Mouse (Mus musculus) heart, postnatal 0 days (tissue): ENCODE measurements around the gene Bglap. TPM values are rescaled to one million over a fixed set of nuclear protein-coding genes. Genes with fewer than 3 reads are reported as not detected.

ENCODE experiments used
- ATAC-seq: fragments of 200-750 bp; cut with Nextera tagmentation; 2 replicates; pipeline ENCODE4 v1.8.0; 2017; ENCODE audit warnings: low read depth, moderate number of reproducible peaks, moderate library complexity; ENCODE audit not compliant: insufficient read depth
- DNase-seq: peaks from one replicate; pipeline ENCODE4 v3.0.0-alpha.2; 2016; ENCODE audit warnings: low spot score
- H3K27ac ChIP-seq: fragments of 300-500 bp; sonication (generic); 2 replicates; pipeline ENCODE4 v1.5.1; 2014; ENCODE audit warnings: low read depth, mild to moderate bottlenecking
- H3K27me3 ChIP-seq: fragments of 300-500 bp; sonication (generic); 2 replicates; pipeline ENCODE4 v1.6.1; 2014; ENCODE audit warnings: low read length, mixed read lengths; ENCODE audit not compliant: control insufficient read depth, insufficient read depth
- H3K36me3 ChIP-seq: fragments of 300-500 bp; sonication (generic); replicated peaks from 2 replicates; pipeline ENCODE4 v1.6.1; 2014; ENCODE audit warnings: low read length, mixed read lengths; ENCODE audit not compliant: control insufficient read depth, insufficient read depth
- H3K4me1 ChIP-seq: fragments of 300-500 bp; sonication (generic); 2 replicates; pipeline ENCODE4 v1.6.1; 2014; ENCODE audit warnings: antibody characterized with exemption; ENCODE audit not compliant: control insufficient read depth, insufficient read depth
- H3K4me2 ChIP-seq: fragments of 300-500 bp; sonication (generic); 2 replicates; pipeline ENCODE4 v1.6.1; 2014; ENCODE audit warnings: low read depth, mild to moderate bottlenecking, low read length, moderate library complexity
- H3K4me3 ChIP-seq: fragments of 300-500 bp; sonication (generic); 2 replicates; pipeline ENCODE4 v1.5.1; 2014; ENCODE audit warnings: low read depth, low read length
- H3K9ac ChIP-seq: fragments of 300-500 bp; sonication (generic); replicated peaks from 2 replicates; pipeline ENCODE4 v1.6.1; 2014; ENCODE audit warnings: low read depth, low read length, mixed read lengths
- H3K9me3 ChIP-seq: fragments of 300-500 bp; sonication (generic); replicated peaks from 2 replicates; pipeline ENCODE4 v1.6.1; 2016; ENCODE audit warnings: low read length; ENCODE audit not compliant: control insufficient read depth
- CTCF ChIP-seq: IDR thresholded peaks from 2 replicates; pipeline ENCODE4 v1.5.1; 2016; ENCODE audit warnings: antibody characterized with exemption, control low read depth, low read depth
- EP300 ChIP-seq: IDR thresholded peaks from 2 replicates; pipeline ENCODE4 v1.6.1; 2016; ENCODE audit warnings: antibody characterized with exemption, low read depth
- WGBS: fragments of 180-500 bp; shearing (Covaris S2); extraction: QIAGEN DNeasy Blood & Tissue Kit; methylation state at CpG from one replicate; pipeline ENCODE4 v1.1.7; 2014; 5-methylcytosine and 5-hydroxymethylcytosine counted together
- polyA plus RNA-seq: library from polyadenylated mRNA; unstranded; fragments of >200 nt; fragmentation: Nextera tagmentation; extraction: Ambion mirVana; gene quantifications from 2 replicates; pipeline ENCODE4 v1.2.1, GENCODE M21; 2015
- total RNA-seq: library from RNA; depleted of rRNA; stranded (reverse); fragments of >200 nt; gene quantifications from 2 replicates; pipeline ENCODE4 v1.2.3, GENCODE M21; 2014; ENCODE audit warnings: low replicate concordance

Bglap gene
- total and polyA plus RNA-seq, 2 experiments from 2014 or later, result not detected

- no peak overlapping the region for H3K27ac ChIP-seq
- H3K9ac ChIP-seq, result no peak overlapping the region
- H3K4me2 ChIP-seq, result no peak overlapping the region
- no peak for DNase-seq
- H3K9me3 ChIP-seq, result no peaks in the 10 kb centered on the region
- WGBS, result 78% methylated on average over 2 of the region's 2 CpGs
- TF ChIP-seq CTCF (no peak), EP300 (no peak)
- no peaks in the 10 kb centered on the region; the same call in 1 of the 2 replicates for H3K4me1 ChIP-seq
- H3K36me3 ChIP-seq, result peaks cover 58% of the 10 kb centered on the region
- peaks cover 10% of the 10 kb centered on the region for H3K27me3 ChIP-seq
- no peak for ATAC-seq
- no peak overlapping the region for H3K4me3 ChIP-seq
These were observed 22.5 kb downstream of the Bglap start for GRCm38 (mm10) chr3:88361612-88362313.

- 62% methylated on average over 6 of the region's 6 CpGs for WGBS
These were observed 23.2 kb downstream of the Bglap start for GRCm38 (mm10) chr3:88361096-88361495.

GRCm38 (mm10) chr3:88359989-88360388 is 24.3 kb downstream of the Bglap start:
- Histone ChIP-seq H3K27ac (no peak overlapping the region), H3K9ac (0 out of 2 replicates have a peak overlapping the region, but pooled peaks have one; percentile 2), H3K9me3 (no peaks in the 10 kb centered on the region), H3K4me1 (no peaks in the 10 kb centered on the region; the same call in 1 of the 2 replicates), H3K4me3 (no peak overlapping the region), H3K36me3 (peaks cover 76% of the 10 kb centered on the region), H3K4me2 (no peak overlapping the region), H3K27me3 (no peaks in the 10 kb centered on the region)
- no peak for TF ChIP-seq CTCF
- no peak for TF ChIP-seq EP300
- DNase-seq (no peak), ATAC-seq (no peak)
- WGBS, result 66% methylated on average over 3 of the region's 3 CpGs

More at GRCm38 (mm10) chr3:88361096-88361495, 23.2 kb downstream of the Bglap start:
- TF ChIP-seq CTCF (no peak), EP300 (no peak)
- ATAC-seq (no peak), DNase-seq (no peak)
- Histone ChIP-seq H3K4me3 (no peak overlapping the region), H3K4me2 (no peak overlapping the region), H3K27me3 (peaks cover 9% of the 10 kb centered on the region), H3K4me1 (no peaks in the 10 kb centered on the region; the same call in 1 of the 2 replicates), H3K9ac (no peak overlapping the region; the same call in 1 of the 2 replicates), H3K9me3 (no peaks in the 10 kb centered on the region), H3K36me3 (peaks cover 65% of the 10 kb centered on the region), H3K27ac (no peak overlapping the region)

GRCm38 (mm10) chr3:88359584-88359983 is 24.7 kb downstream of the Bglap start:
- ATAC-seq (no peak), DNase-seq (no peak)
- H3K4me1 ChIP-seq, result no peaks in the 10 kb centered on the region; the same call in 1 of the 2 replicates
- H3K9ac ChIP-seq, result 0 out of 2 replicates have a peak overlapping the region, but pooled peaks have one; percentile 2
- TF ChIP-seq EP300 (no peak), CTCF (no peak)
- H3K4me3 ChIP-seq, result no peak overlapping the region
- H3K27ac ChIP-seq, result no peak overlapping the region
- H3K9me3 ChIP-seq, result no peaks in the 10 kb centered on the region
- no peaks in the 10 kb centered on the region for H3K27me3 ChIP-seq
- 44% methylated on average over 5 of the region's 5 CpGs for WGBS
- peaks cover 79% of the 10 kb centered on the region for H3K36me3 ChIP-seq
- no peak overlapping the region for H3K4me2 ChIP-seq

- Histone ChIP-seq H3K27me3 (no peaks in the 10 kb centered on the region), H3K9ac (no peak overlapping the region), H3K4me1 (no peaks in the 10 kb centered on the region), H3K4me3 (no peak overlapping the region), H3K4me2 (no peak overlapping the region), H3K9me3 (no peaks in the 10 kb centered on the region), H3K27ac (no peak overlapping the region), H3K36me3 (peaks cover 100% of the 10 kb centered on the region)
- ATAC-seq, result no peak
- no peak for DNase-seq
- WGBS, result 87% methylated on average over 8 of the region's 8 CpGs
- TF ChIP-seq CTCF (peak; percentile 12; the same call in 1 of the 2 replicates), EP300 (no peak)
These were observed 29.7 kb downstream of the Bglap start for GRCm38 (mm10) chr3:88354396-88355165.
